In genomic region chr7:37893885-37894284, GRCm38 (mm10) we compare ENCODE assay signal across 8 mouse cellular contexts.
A peak's percentile ranks its signal among the peaks of the same experiment; 100 is the strongest.
DNase-seq lines count a peak whose midpoint lies in the region; ATAC-seq lines count a peak whose summit lies in the region.

No protein-coding gene starts in this region.

- no peak for ATAC-seq in erythroblast, adult 5-6 weeks (replicated peaks; ENCODE audit: low FRiP score, poor library complexity, severe bottlenecking)

- DNase-seq in cerebellum, postnatal 10 days, result peak; percentile 61 to 73
- DNase-seq in cerebellum, adult 18-20 months, result no peak
- DNase-seq in left cerebral cortex, postnatal 14 days (ENCODE audit: low spot score in 2 of 2), result peak; percentile 17 to 49
- DNase-seq in left cerebral cortex, postnatal 10 days (ENCODE audit: extremely low spot score in 1 of 2, low spot score in 2 of 2), result no peak
- peak; percentile 11 for DNase-seq in adrenal gland, adult 2 months
- DNase-seq in naive thymus-derived CD4-positive, alpha-beta T cell, adult 2 months (ENCODE audit: low read depth), result peak; percentile 6
- no peak for DNase-seq in adipocyte (ENCODE audit: low spot score)

- intact Hi-C loops in left cerebral cortex, postnatal 14 days (cut with DNase I), result no loop called here
- intact Hi-C loops in left cerebral cortex, postnatal 10 days (cut with DNase I), result no loop called here

Comparison
In these comparisons a context has a peak if more than half of its experiments do, and no peak if none do; other contexts are left out.
1. DNase-seq: peak in cerebellum, postnatal 10 days (2 of 2), left cerebral cortex, postnatal 14 days (2 of 2), adrenal gland, adult 2 months (single experiment) and naive thymus-derived CD4-positive, alpha-beta T cell, adult 2 months (single experiment); none in cerebellum, adult 18-20 months (0 of 2), left cerebral cortex, postnatal 10 days (0 of 2) and adipocyte (single experiment).